Mouse (Mus musculus) intestine, embryonic 14.5 days (tissue): ENCODE data around the gene Cmpk2. TPM values are rescaled to one million over a fixed set of nuclear protein-coding genes. Genes with fewer than 3 reads are reported as not detected.
A peak's percentile ranks its signal among the peaks of the same experiment; 100 is the strongest.

Experiments used
- ATAC-seq: fragments of 200-750 bp; cut with Nextera tagmentation; replicated peaks from 2 replicates; pipeline ENCODE4 v1.8.0; 2017; ENCODE audit warnings: low read depth, moderate number of reproducible peaks, moderate TSS enrichment, moderate library complexity; ENCODE audit not compliant: low FRiP score, low TSS enrichment
- DNase-seq: peaks from one replicate; pipeline ENCODE4 v3.0.0-alpha.2; 2018; ENCODE audit warnings: low spot score
- H3K27ac ChIP-seq: fragments of 300-500 bp; sonication (generic); 2 replicates; pipeline ENCODE4 v1.5.1; 2014; ENCODE audit warnings: low read depth, mild to moderate bottlenecking, control low read depth
- H3K27me3 ChIP-seq: fragments of 300-500 bp; sonication (generic); replicated peaks from 2 replicates; pipeline ENCODE4 v1.6.1; 2014; ENCODE audit warnings: low read length, control low read depth; ENCODE audit not compliant: control insufficient read depth, insufficient read depth
- H3K36me3 ChIP-seq: fragments of 300-500 bp; sonication (generic); 2 replicates; pipeline ENCODE4 v1.6.1; 2014; ENCODE audit warnings: low read length, control low read depth; ENCODE audit not compliant: control insufficient read depth, insufficient read depth
- H3K4me1 ChIP-seq: fragments of 300-500 bp; sonication (generic); replicated peaks from 2 replicates; pipeline ENCODE4 v1.6.1; 2014; ENCODE audit warnings: low read length, control low read depth, mixed read lengths; ENCODE audit not compliant: control insufficient read depth, insufficient read depth
- H3K4me2 ChIP-seq: fragments of 300-500 bp; sonication (generic); 2 replicates; pipeline ENCODE4 v1.6.1; 2014; ENCODE audit warnings: low read length
- H3K4me3 ChIP-seq: fragments of 300-500 bp; sonication (generic); 2 replicates; pipeline ENCODE4 v1.5.1; 2014; ENCODE audit warnings: low read depth, low read length, control low read depth, mixed read lengths
- H3K9ac ChIP-seq: fragments of 300-500 bp; sonication (generic); 2 replicates; pipeline ENCODE4 v1.6.1; 2014; ENCODE audit warnings: mild to moderate bottlenecking, low read length
- H3K9me3 ChIP-seq: fragments of 300-500 bp; sonication (generic); 2 replicates; pipeline ENCODE4 v1.6.1; 2016; ENCODE audit warnings: low read length, control low read depth; ENCODE audit not compliant: control insufficient read depth
- WGBS: fragments of 180-500 bp; shearing (Covaris S2); extraction: QIAGEN DNeasy Blood & Tissue Kit; methylation state at CpG from one replicate; pipeline ENCODE4 v1.1.7; 2014; 5-methylcytosine and 5-hydroxymethylcytosine counted together
- polyA plus RNA-seq: library from polyadenylated mRNA; unstranded; fragments of >200 nt; fragmentation: Nextera tagmentation; extraction: Ambion mirVana; gene quantifications from 2 replicates; pipeline ENCODE4 v1.2.1, GENCODE M21; 2014

The Cmpk2 gene
- polyA plus RNA-seq, 1 experiment from 2014 or later, result 4.7 TPM

DNA sequence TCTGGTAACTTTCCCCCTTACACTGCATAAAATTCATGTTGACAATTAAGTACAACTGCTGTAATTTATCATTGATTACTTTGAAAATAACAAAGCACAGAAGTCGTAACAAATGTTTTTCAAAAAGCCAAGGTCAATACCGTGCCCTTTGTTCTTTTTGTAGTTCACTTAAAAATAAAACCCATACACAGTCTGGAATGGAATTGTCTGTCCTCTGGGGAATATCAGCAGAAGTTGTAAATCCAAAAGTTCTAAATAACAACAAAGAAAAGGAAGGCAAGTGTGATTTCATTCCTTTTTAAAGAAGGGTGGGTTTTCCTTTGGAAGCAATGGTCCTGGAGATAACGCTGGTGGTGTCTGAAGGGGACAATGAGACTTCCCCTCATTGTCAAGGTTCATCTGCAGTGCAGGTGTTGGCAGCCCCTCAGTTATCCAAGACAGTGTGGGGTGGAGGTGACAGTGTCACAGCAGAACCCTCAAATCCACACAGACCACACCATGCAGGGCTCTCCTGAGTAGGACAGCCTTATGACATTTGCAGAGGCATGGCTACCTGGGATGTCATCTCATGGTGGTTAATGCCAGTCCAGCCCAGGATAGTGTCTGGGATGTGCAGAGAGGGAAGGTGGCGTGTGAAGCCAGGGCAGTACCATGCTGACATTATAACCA is 22.5 kb upstream of the Cmpk2 start:
- Histone ChIP-seq H3K27ac (no peak overlapping the region), H3K9ac (no peak overlapping the region), H3K4me3 (no peak overlapping the region), H3K9me3 (no peaks in the 10 kb centered on the region), H3K4me2 (no peak overlapping the region), H3K36me3 (no peaks in the 10 kb centered on the region), H3K4me1 (0 out of 2 replicates have a peak, but pooled peaks cover 4% of the 10 kb centered on the region), H3K27me3 (no peaks in the 10 kb centered on the region)
- DNase-seq (no peak), ATAC-seq (no peak)
- WGBS, result 79% methylated on average over 4 of the region's 4 CpGs

DNA sequence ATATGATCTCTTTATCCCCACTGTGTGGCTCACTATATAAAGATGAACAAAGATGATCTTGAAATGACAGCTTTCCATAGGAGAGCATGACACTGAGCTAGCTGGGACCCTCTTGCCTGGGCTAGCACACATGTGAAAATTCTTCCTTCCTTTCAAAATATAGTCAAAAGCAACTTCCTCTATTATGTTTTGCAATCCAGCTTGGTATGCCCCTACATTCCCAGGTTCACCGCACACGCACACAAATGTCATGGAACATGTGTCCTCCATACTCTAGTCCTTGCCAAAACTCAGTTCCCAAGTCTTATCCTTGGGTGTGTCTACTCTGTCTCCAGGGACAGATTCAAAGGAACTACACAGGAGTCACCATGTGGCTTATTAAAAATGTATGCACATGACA is 19.5 kb upstream of the Cmpk2 start:
- H3K36me3 ChIP-seq, result no peaks in the 10 kb centered on the region
- no peak overlapping the region for H3K4me3 ChIP-seq
- no peak overlapping the region for H3K9ac ChIP-seq
- 98% methylated on average over 2 of the region's 2 CpGs for WGBS
- no peak overlapping the region for H3K27ac ChIP-seq
- H3K9me3 ChIP-seq, result no peaks in the 10 kb centered on the region
- no peak for ATAC-seq
- 0 out of 2 replicates have a peak, but pooled peaks cover 4% of the 10 kb centered on the region for H3K4me1 ChIP-seq
- H3K4me2 ChIP-seq, result no peak overlapping the region
- H3K27me3 ChIP-seq, result no peaks in the 10 kb centered on the region
- no peak for DNase-seq

GRCm38 (mm10) chr12:26451150-26451549 is 17.9 kb upstream of the Cmpk2 start:
- Histone ChIP-seq H3K4me2 (no peak overlapping the region), H3K9ac (no peak overlapping the region), H3K4me3 (no peak overlapping the region), H3K27ac (no peak overlapping the region), H3K36me3 (no peaks in the 10 kb centered on the region), H3K9me3 (no peaks in the 10 kb centered on the region), H3K4me1 (peaks cover 10% of the 10 kb centered on the region), H3K27me3 (no peaks in the 10 kb centered on the region)
- DNase-seq, result no peak
- 25% methylated on average over 1 of the region's 1 CpGs for WGBS
- no peak for ATAC-seq

- Histone ChIP-seq H3K36me3 (no peaks in the 10 kb centered on the region), H3K27me3 (no peaks in the 10 kb centered on the region), H3K4me2 (no peak overlapping the region), H3K4me3 (no peak overlapping the region), H3K27ac (no peak overlapping the region), H3K9me3 (no peaks in the 10 kb centered on the region), H3K4me1 (peaks cover 17% of the 10 kb centered on the region), H3K9ac (no peak overlapping the region)
- 59% methylated on average over 4 of the region's 4 CpGs for WGBS
- ATAC-seq, result no peak
- no peak for DNase-seq
Measured at GRCm38 (mm10) chr12:26452951-26453350, 16.1 kb upstream of the Cmpk2 start.

DNA sequence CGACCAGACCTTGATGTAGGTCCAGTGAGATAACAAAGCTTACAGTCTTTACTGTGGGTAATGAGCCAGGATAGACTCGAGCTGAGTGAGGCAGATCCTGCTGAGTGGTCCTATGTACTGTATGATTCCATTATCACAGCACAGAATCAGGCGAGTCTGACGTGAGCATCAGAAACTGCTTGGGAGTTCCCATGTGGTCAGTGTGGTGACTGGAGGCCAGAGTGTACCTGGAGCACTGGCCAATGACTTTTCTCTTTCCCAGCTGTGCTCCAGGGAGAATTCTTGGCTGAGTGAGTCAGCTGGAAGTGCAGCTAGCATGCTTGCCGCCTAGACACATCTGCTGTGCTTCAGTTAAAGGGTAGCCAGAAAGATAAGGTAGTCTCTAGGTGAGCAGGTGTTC is 14.3 kb upstream of the Cmpk2 start:
- no peaks in the 10 kb centered on the region for H3K36me3 ChIP-seq
- H3K27me3 ChIP-seq, result no peaks in the 10 kb centered on the region
- ATAC-seq (no peak), DNase-seq (no peak)
- H3K4me2 ChIP-seq, result no peak overlapping the region
- H3K9ac ChIP-seq, result no peak overlapping the region
- no peak overlapping the region for H3K27ac ChIP-seq
- H3K4me3 ChIP-seq, result no peak overlapping the region
- peaks cover 17% of the 10 kb centered on the region for H3K4me1 ChIP-seq
- 51% methylated on average over 5 of the region's 5 CpGs for WGBS
- no peaks in the 10 kb centered on the region for H3K9me3 ChIP-seq

GRCm38 (mm10) chr12:26456028-26456698 is 12.8 kb upstream of the Cmpk2 start, which contains the start of gene Rsad2:
Gene Rsad2 (minus strand): TSS chr12:26456452.
- H3K27me3 ChIP-seq, result no peaks in the 10 kb centered on the region
- peaks cover 16% of the 10 kb centered on the region for H3K4me1 ChIP-seq
- ATAC-seq (peak; percentile 91), DNase-seq (peak; percentile 66)
- 24% methylated on average over 13 of the region's 13 CpGs for WGBS
- no peaks in the 10 kb centered on the region for H3K36me3 ChIP-seq
- H3K9me3 ChIP-seq, result no peaks in the 10 kb centered on the region
- H3K27ac ChIP-seq, result no peak within 1 kb of the TSS
- no peak within 1 kb of the TSS for H3K4me3 ChIP-seq
- no peak within 1 kb of the TSS for H3K9ac ChIP-seq
- H3K4me2 ChIP-seq, result peak within 1 kb of the TSS; percentile 40

GRCm38 (mm10) chr12:26460091-26460490 is 8.9 kb upstream of the Cmpk2 start:
- no peak for DNase-seq

DNA sequence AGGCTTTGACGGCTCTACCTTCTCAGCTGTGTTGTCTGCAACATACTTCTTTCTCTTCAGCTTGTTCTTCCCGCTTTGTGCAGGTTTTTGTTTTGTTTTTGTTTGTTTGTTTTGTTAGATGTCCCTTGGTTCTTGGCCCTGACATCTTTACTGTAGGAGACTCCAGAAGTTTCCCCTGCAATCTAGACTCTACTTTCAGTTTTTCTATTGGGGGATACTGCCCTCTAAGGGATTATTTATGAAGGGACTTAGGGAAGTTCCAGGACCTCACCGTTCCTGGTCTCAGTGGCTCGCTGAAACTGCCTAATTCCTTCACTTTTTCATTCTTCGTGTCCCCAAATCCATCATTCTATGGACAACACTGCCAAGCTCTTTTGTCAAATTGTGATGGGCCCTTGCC is 3.4 kb upstream of the Cmpk2 start:
- H3K4me1 ChIP-seq, result 0 out of 2 replicates have a peak, but pooled peaks cover 6% of the 10 kb centered on the region
- ATAC-seq (no peak), DNase-seq (no peak)
- no peak overlapping the region for H3K4me3 ChIP-seq
- H3K27me3 ChIP-seq, result no peaks in the 10 kb centered on the region
- H3K4me2 ChIP-seq, result no peak overlapping the region
- WGBS, result 71% methylated on average over 5 of the region's 5 CpGs
- H3K9me3 ChIP-seq, result no peaks in the 10 kb centered on the region
- H3K36me3 ChIP-seq, result no peaks in the 10 kb centered on the region
- H3K9ac ChIP-seq, result no peak overlapping the region
- no peak overlapping the region for H3K27ac ChIP-seq

More at GRCm38 (mm10) chr12:26460091-26460490, 8.9 kb upstream of the Cmpk2 start:
- Histone ChIP-seq H3K4me2 (no peak overlapping the region), H3K27ac (no peak overlapping the region), H3K36me3 (no peaks in the 10 kb centered on the region), H3K4me1 (peaks cover 13% of the 10 kb centered on the region), H3K9me3 (no peaks in the 10 kb centered on the region), H3K4me3 (no peak overlapping the region), H3K27me3 (no peaks in the 10 kb centered on the region), H3K9ac (no peak overlapping the region)
- 49% methylated on average over 2 of the region's 2 CpGs for WGBS
- ATAC-seq, result no peak
